Mouse (Mus musculus): ENCODE data around the gene Rasa1.

- TF ChIP-seq NRF1 (IDR thresholded peaks at IDR 0.05; ENCODE audit: low read depth, low read length) (no peak), ZNF384 (IDR thresholded peaks at IDR 0.05; ENCODE audit: low read depth, low read length) (no peak), POLR2AphosphoS2 (IDR thresholded peaks at IDR 0.05; ENCODE audit: low read depth, low read length) (no peak), CTCF (conservative IDR thresholded peaks at IDR 0.05 in 1 of 2, IDR thresholded peaks at IDR 0.05 in 1 of 2; ENCODE audit: low read depth in 2 of 2, low read length in 2 of 2) (no peak), MAZ (IDR thresholded peaks at IDR 0.05; ENCODE audit: low read depth, low read length) (no peak), USF1 (IDR thresholded peaks at IDR 0.05; ENCODE audit: low read depth, low read length) (no peak), POLR2A (IDR thresholded peaks at IDR 0.05; ENCODE audit: low read depth, low read length) (no peak), CHD2 (IDR thresholded peaks at IDR 0.05; ENCODE audit: low read length) (no peak), E2F4 (IDR thresholded peaks at IDR 0.05; ENCODE audit: insufficient replicate concordance, low read depth, low read length) (no peak), UBTF (IDR thresholded peaks at IDR 0.05; ENCODE audit: low read depth, low read length) (no peak)
These were observed 78.6 kb downstream of the Rasa1 start for GRCm38 (mm10) chr13:85210353-85210752.
